Mouse (Mus musculus) NIH3T3 (cell line): ENCODE measurements around the gene Bnc2.

ENCODE experiments used
- DNase-seq: peaks from one replicate; pipeline ENCODE4 v3.0.0-alpha.2; 2012; ENCODE audit warnings: low read depth

Gene Bnc2

GRCm38 (mm10) chr4:84324371-84324770 lies 350.7 kb downstream of the Bnc2 start:
- no peak for DNase-seq

DNA sequence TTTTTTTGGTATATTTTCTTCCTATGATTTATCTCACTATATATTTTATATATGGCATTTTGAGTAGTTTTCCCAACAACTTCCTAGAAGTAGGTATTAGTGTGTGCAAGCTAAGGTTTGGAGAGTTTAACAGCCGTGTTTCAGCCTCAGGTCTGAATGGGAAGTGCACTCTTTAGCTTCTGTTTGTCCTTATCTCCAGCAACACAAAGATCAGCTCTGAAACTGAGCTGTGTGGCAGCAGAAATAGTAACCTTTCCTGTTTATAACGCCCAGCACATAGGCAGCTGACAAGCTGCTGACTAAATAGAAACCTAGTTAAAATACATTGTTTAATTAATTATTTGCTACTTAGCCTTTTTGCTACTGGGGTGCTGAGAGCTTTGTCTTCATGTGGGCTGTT lies 353.5 kb downstream of the Bnc2 start:
- no peak for DNase-seq

DNA sequence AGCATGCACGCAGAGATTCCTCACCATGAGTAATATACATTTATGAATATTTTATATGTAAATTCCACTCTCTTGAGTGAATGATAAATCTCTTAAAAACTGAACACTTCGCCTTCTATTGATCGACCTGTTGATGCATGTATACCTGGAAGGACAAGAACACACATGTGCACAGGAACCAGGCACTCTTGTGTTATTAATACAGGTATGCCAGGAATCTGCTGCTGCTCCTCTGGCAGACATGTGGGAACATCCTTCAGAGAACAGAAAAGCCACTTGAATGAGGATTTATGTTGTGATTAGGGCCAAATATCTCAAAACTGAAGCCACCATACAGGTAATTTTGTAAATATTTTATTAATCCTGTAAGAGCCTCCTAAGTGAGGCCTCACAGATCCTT lies 357.7 kb downstream of the Bnc2 start:
- DNase-seq: no peak

GRCm38 (mm10) chr4:84311371-84311770 lies 363.7 kb downstream of the Bnc2 start:
- no peak for DNase-seq

DNA sequence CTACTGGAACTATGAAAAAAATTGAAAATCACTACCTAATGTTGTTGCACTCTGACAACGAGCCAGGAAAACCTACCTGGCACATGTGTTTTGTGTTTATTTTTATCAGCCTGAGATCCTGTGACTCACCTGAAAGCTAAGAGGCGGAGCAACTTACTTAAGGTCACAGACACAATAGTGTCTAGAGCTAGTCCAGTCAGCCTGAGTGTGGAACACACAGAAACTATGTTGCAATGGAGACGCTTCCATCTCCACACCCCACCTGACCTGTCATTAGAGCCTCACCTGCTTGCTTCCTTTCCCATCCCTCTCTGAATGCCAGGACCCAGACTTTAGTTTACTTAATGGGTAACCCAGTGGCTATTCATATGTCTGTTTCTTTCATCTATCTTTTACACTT lies 364.2 kb downstream of the Bnc2 start:
- DNase-seq: no peak

DNA sequence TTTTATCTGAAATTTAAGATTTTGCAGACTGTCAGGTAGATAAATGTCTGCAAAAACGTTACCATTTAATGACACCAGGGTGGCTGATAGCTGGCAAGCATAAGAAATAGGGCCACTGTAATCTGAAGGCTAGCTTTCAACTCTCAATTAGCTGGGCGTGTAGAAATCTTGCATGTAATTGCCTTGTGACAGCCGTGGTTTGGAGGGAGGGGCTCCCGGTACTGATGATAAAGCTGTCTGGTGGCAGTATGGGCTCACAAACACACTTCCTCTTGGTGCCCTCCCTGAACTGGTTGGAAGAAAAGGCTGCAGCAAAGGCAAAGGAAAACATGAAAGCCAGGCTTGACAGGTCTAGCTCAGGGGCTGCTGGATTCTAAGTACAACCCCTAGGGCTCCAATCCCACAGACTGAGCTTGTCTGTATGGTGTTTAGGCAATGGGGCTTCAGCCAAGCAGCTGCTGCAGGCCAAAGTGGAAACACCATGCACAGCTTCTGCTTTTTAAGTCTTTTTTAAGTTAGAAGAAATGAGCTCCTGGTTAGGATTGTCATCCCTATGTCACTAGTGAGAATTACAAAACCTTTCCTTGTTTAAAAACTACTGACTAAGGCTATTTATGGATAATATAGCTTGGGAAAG lies 366.7 kb downstream of the Bnc2 start:
- no peak for DNase-seq

DNA sequence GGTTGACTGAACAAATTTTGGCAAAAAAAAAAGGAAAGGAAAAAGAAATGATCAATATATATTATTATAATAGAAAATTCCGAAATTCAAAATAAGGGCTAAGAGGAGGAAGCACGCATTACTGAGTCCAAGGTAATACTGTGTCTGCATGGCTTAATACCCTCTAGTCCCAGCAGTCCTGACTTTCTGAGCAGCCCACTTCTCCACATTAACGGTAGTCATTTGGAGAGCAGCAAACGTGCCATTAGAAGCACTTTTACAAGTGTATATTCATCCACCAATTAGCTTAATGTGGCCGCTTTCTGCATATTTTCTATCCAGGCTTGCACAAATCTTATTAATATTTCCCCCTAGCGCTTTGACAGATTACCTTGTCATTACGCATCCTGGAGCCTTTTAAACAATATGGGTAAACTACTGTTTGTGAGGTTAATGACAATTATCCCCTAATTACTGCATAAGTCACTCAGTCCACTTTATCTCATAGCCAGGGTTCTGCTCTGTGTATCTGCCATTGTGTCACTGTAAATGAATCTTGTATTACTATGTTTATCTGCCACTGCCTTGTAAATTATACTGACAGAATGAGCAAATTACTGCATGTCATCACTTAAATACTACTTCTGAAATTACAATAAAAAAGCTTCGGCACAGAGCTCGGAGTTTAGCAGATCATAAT lies 368.0 kb downstream of the Bnc2 start:
- DNase-seq: no peak

DNA sequence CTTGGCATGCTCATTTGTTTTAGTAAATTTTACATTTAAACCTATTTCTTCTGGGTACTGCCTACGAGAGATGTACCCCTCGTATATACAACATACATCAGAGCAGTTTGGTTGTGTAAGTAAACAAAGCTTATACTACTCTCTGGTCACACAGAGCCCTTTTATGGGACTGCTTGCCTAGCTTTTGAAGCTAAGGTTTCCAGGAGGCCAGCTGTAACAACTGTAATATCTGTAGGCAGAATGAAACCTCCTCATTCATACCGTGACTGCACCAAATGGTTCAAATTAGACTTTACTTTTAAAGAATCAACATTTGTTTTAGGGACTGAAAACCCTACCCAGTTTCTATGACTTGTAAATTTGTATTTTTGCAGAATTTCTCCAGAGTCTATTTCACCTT lies 372.1 kb downstream of the Bnc2 start:
- no peak for DNase-seq

DNA sequence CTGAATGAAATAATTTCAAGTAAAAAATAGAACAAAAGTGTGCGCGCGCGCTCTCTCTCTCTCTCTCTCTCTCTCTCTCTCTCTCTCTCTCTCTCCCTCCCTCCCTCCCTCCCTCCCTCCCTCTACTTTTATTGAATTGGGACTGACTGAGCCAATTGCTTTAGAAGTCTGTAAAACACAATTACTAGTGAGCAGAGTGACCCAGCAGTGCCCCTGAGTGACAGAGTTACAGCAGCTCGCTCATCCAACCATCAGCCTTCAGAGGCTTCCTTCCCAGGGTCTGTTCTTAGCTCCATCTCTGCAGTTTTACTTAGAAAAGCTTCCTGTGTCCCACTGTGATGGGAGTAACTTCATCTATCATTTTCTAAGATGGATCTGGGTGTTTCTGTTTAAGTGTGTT lies 389.9 kb downstream of the Bnc2 start:
- DNase-seq: no peak

GRCm38 (mm10) chr4:84282651-84283050 lies 392.4 kb downstream of the Bnc2 start:
- DNase-seq: peak; percentile 42

- no peak for DNase-seq
These were observed 396.9 kb downstream of the Bnc2 start for GRCm38 (mm10) chr4:84278156-84278555.

GRCm38 (mm10) chr4:84276081-84276480 lies 399.0 kb downstream of the Bnc2 start:
- no peak for DNase-seq

GRCm38 (mm10) chr4:84274158-84274557 lies 400.9 kb downstream of the Bnc2 start:
- no peak for DNase-seq

GRCm38 (mm10) chr4:84272867-84273266 lies 402.2 kb downstream of the Bnc2 start:
- no peak for DNase-seq

DNA sequence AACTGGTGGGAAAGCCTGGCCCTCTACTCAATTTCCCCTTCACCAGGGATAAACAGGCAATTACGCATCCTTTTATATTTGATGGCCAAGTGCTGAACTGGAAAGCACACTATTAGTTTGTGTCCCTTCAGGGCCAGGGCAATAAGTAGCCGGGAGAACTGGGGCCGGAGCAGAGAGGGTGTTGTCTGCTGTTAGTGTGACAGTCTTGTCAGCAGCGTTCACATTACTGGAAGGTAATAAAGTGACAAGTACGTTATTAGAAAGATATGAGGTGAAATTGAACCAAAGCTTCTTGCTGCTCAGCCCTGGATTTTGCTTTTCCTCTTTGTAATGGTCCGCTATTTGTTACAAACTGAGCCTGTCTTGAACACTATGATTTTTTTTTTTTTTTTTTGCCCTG lies 405.2 kb downstream of the Bnc2 start:
- DNase-seq: no peak

DNA sequence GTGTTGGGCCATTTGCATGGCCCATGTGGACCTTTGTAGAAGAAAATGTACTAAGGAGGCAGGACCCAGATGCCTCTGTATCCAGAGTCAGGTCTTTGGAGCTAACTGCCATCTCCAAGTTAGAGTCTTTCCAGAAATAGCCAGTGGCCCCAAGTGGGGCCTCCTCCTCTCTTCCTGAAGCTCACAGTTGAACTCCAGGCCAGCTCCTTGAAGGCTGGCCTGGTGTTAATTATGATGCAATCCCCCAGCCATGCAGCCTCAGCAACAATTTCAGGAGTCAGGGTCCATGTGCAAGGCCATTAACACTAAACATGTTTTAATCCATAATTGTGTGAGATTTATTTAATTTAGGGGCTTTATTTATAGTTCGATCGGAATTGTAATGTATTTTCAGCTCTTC lies 427.7 kb downstream of the Bnc2 start:
- peak; percentile 35 for DNase-seq

GRCm38 (mm10) chr4:84232346-84232745 lies 442.7 kb downstream of the Bnc2 start:
- DNase-seq: no peak

GRCm38 (mm10) chr4:84231251-84231650 lies 443.8 kb downstream of the Bnc2 start:
- DNase-seq: peak; percentile 67

DNA sequence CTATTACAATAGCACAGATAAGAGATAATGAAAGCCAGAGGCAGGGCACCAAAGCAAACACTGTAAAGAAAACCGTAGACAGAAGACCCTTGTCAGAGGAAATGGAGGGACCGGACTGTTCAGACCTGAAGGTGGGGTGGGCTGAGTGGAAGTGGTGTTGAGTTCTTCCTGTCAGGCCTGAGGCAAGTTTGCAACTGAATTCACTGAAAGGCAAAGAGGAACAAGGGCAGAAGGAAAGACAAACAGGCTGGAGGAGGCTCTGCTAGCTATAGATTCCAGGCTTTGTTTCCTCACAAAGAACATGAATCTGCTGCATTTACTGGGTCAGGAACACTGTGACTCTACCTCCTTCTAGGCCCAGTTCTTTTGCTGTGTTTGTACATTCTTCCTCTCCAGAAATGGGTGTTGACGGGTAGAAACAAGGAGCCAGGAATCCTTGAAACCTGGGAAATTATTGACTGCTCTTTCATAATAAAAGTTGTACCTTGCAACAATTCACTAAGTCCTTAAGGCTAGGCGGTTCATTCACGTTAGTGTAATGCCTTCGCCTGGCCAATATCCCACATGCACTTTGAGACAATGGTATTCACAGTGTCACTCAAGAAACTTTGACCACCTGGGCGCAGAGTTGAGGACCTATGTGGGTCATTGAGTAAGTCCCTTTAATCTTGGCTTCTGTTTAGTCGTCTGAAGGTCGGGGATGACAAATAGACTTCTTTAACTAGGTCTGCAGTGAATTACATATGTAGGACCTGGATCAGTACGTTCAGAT lies 445.7 kb downstream of the Bnc2 start:
- DNase-seq: no peak

DNA sequence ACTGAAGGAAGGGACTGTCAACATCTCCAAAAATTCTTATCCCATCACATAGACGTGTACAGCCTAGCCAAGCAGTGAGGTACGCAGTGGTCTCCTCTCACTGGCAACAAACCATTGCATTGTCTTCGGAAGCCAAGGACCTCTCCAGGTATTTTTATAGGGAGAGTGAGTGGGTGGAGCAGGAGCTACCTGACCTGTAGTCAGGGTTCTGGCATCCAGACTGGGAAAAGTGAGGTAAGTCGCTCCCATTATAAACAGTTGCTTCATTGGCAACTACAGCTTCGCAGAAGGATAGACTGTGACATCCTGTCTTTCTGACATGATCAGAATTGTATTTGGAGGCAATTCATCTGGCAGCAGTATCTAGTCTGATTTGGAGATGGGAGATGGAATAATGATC lies 446.5 kb downstream of the Bnc2 start:
- no peak for DNase-seq
